Mouse (Mus musculus): Measurements from ENCODE around the gene Sar1b. TPM values are rescaled to one million over a fixed set of nuclear protein-coding genes. Genes with fewer than 3 reads are reported as not detected.
"Not testable (repeated sequence)": the region's sequence is repeated elsewhere in the genome, so short reads cannot be mapped to it uniquely, and the experiment has no call there.

Gene Sar1b
- total RNA-seq (2014; rRNA removed) (115 TPM in 2 replicates), polyA plus RNA-seq (2015; fragmentation: Nextera tagmentation; extraction: Ambion mirVana) (230 and 239 TPM in 2 replicates)

GRCm38 (mm10) chr11:51763213-51763907 lies at the start of gene Sar1b, which contains the start of gene Sec24a:
Gene Sar1b, plus strand, starts transcription at chr11:51763687.
Gene Sec24a, minus strand, starts transcription at chr11:51763634.
- Histone ChIP-seq H3K9me3 (ENCODE audit: low read length) (no peaks in the 10 kb centered on the region), H3K9ac (replicated peaks; ENCODE audit: low read length, poor library complexity, severe bottlenecking) (peak within 1 kb of the TSS; percentile 93), H3K4me1 (ENCODE audit: insufficient read depth, low read length) (0 out of 2 replicates have a peak, but pooled peaks cover 2% of the 10 kb centered on the region), H3K36me3 (ENCODE audit: insufficient read depth, low read length) (no peaks in the 10 kb centered on the region), H3K4me2 (ENCODE audit: low read depth, low read length, poor library complexity, severe bottlenecking) (peak within 1 kb of the TSS; percentile 96), H3K27ac (ENCODE audit: low read depth, low read length) (peak within 1 kb of the TSS; percentile 18; the same call in 1 of the 2 replicates), H3K27me3 (ENCODE audit: insufficient read depth, low read length) (0 out of 2 replicates have a peak, but pooled peaks cover 3% of the 10 kb centered on the region), H3K4me3 (ENCODE audit: low read depth, low read length) (peak within 1 kb of the TSS; percentile 97)
- peak; percentile 80 for DNase-seq (ENCODE audit: low spot score)
- WGBS: under 1% methylated on average over 30 of the region's 30 CpGs
- TF ChIP-seq CTCF (IDR thresholded peaks at IDR 0.05): peak; percentile 49
- ATAC-seq (ENCODE audit: low FRiP score): peak; percentile 90

GRCm38 (mm10) chr11:51721066-51721465 lies 42.4 kb upstream of the Sar1b start:
- Histone ChIP-seq H3K27ac (ENCODE audit: low read depth, low read length) (no peak overlapping the region), H3K9ac (replicated peaks; ENCODE audit: low read length, poor library complexity, severe bottlenecking) (no peak overlapping the region), H3K4me3 (ENCODE audit: low read depth, low read length) (no peak overlapping the region), H3K9me3 (ENCODE audit: low read length) (no peaks in the 10 kb centered on the region), H3K36me3 (ENCODE audit: insufficient read depth, low read length) (peaks cover 48% of the 10 kb centered on the region), H3K4me1 (ENCODE audit: insufficient read depth, low read length) (no peaks in the 10 kb centered on the region), H3K27me3 (ENCODE audit: insufficient read depth, low read length) (no peaks in the 10 kb centered on the region), H3K4me2 (ENCODE audit: low read depth, low read length, poor library complexity, severe bottlenecking) (no peak overlapping the region)
- DNase-seq (ENCODE audit: low spot score) (no peak), ATAC-seq (ENCODE audit: low FRiP score) (no peak)
- no peak for TF ChIP-seq CTCF (IDR thresholded peaks at IDR 0.05)
- WGBS: 96% methylated on average over 11 of the region's 11 CpGs

GRCm38 (mm10) chr11:51732883-51733282 lies 30.6 kb upstream of the Sar1b start:
- H3K4me2 ChIP-seq (ENCODE audit: low read depth, low read length, poor library complexity, severe bottlenecking): no peak overlapping the region
- no peaks in the 10 kb centered on the region for H3K4me1 ChIP-seq (ENCODE audit: insufficient read depth, low read length)
- no peak overlapping the region for H3K4me3 ChIP-seq (ENCODE audit: low read depth, low read length)
- peaks cover 22% of the 10 kb centered on the region for H3K36me3 ChIP-seq (ENCODE audit: insufficient read depth, low read length)
- no peak for ATAC-seq (ENCODE audit: low FRiP score)
- H3K9ac ChIP-seq (replicated peaks; ENCODE audit: low read length, poor library complexity, severe bottlenecking): no peak overlapping the region
- no peak overlapping the region for H3K27ac ChIP-seq (ENCODE audit: low read depth, low read length)
- H3K9me3 ChIP-seq (ENCODE audit: low read length): no peaks in the 10 kb centered on the region
- 88% methylated on average over 1 of the region's 1 CpGs for WGBS
- no peaks in the 10 kb centered on the region for H3K27me3 ChIP-seq (ENCODE audit: insufficient read depth, low read length)
- DNase-seq (ENCODE audit: low spot score): no peak
- TF ChIP-seq CTCF (IDR thresholded peaks at IDR 0.05): no peak

- not testable (repeated sequence) for H3K4me1 ChIP-seq (ENCODE audit: insufficient read depth, low read length); ATAC-seq (ENCODE audit: low FRiP score); H3K4me2 ChIP-seq (ENCODE audit: low read depth, low read length, poor library complexity, severe bottlenecking); H3K4me3 ChIP-seq (ENCODE audit: low read depth, low read length); H3K27me3 ChIP-seq (ENCODE audit: insufficient read depth, low read length); H3K9ac ChIP-seq (replicated peaks; ENCODE audit: low read length, poor library complexity, severe bottlenecking); DNase-seq (ENCODE audit: low spot score); H3K9me3 ChIP-seq (ENCODE audit: low read length); H3K27ac ChIP-seq (ENCODE audit: low read depth, low read length)
- peaks cover 24% of the 10 kb centered on the region for H3K36me3 ChIP-seq (ENCODE audit: insufficient read depth, low read length)
- WGBS: 97% methylated on average over 11 of the region's 13 CpGs
Measured at GRCm38 (mm10) chr11:51734218-51734617, 29.3 kb upstream of the Sar1b start.

GRCm38 (mm10) chr11:51738651-51739403 lies 24.7 kb upstream of the Sar1b start:
- no peak overlapping the region for H3K27ac ChIP-seq (ENCODE audit: low read depth, low read length)
- no peak overlapping the region for H3K4me2 ChIP-seq (ENCODE audit: low read depth, low read length, poor library complexity, severe bottlenecking)
- H3K36me3 ChIP-seq (ENCODE audit: insufficient read depth, low read length): peaks cover 44% of the 10 kb centered on the region
- DNase-seq (ENCODE audit: low spot score) (no peak), ATAC-seq (ENCODE audit: low FRiP score) (no peak)
- 90% methylated on average over 3 of the region's 3 CpGs for WGBS
- no peaks in the 10 kb centered on the region for H3K9me3 ChIP-seq (ENCODE audit: low read length)
- no peak for TF ChIP-seq CTCF (IDR thresholded peaks at IDR 0.05)
- no peak overlapping the region for H3K4me3 ChIP-seq (ENCODE audit: low read depth, low read length)
- no peaks in the 10 kb centered on the region for H3K4me1 ChIP-seq (ENCODE audit: insufficient read depth, low read length)
- no peaks in the 10 kb centered on the region for H3K27me3 ChIP-seq (ENCODE audit: insufficient read depth, low read length)
- no peak overlapping the region for H3K9ac ChIP-seq (replicated peaks; ENCODE audit: low read length, poor library complexity, severe bottlenecking)

GRCm38 (mm10) chr11:51740701-51741100 lies 22.8 kb upstream of the Sar1b start:
- TF ChIP-seq CTCF (IDR thresholded peaks at IDR 0.05): no peak
- peaks cover 41% of the 10 kb centered on the region for H3K36me3 ChIP-seq (ENCODE audit: insufficient read depth, low read length)
- no peak for ATAC-seq (ENCODE audit: low FRiP score)

More at GRCm38 (mm10) chr11:51740701-51741100, 22.8 kb upstream of the Sar1b start:
- no peak overlapping the region for H3K9ac ChIP-seq (replicated peaks; ENCODE audit: low read length, poor library complexity, severe bottlenecking)
- no peak overlapping the region for H3K27ac ChIP-seq (ENCODE audit: low read depth, low read length)
- H3K9me3 ChIP-seq (ENCODE audit: low read length): no peaks in the 10 kb centered on the region
- 98% methylated on average over 3 of the region's 3 CpGs for WGBS
- DNase-seq (ENCODE audit: low spot score): no peak
- no peak overlapping the region for H3K4me3 ChIP-seq (ENCODE audit: low read depth, low read length)
- H3K4me1 ChIP-seq (ENCODE audit: insufficient read depth, low read length): no peaks in the 10 kb centered on the region
- no peak overlapping the region for H3K4me2 ChIP-seq (ENCODE audit: low read depth, low read length, poor library complexity, severe bottlenecking)
- H3K27me3 ChIP-seq (ENCODE audit: insufficient read depth, low read length): no peaks in the 10 kb centered on the region
